Mouse (Mus musculus) R1 (cell line): Measurements from ENCODE around the gene Ddx3x.
"Not testable (repeated sequence)": the region's sequence is repeated elsewhere in the genome, so short reads cannot be mapped to it uniquely, and the experiment has no call there.

Experiments
- DNase-seq: peaks from one replicate; pipeline ENCODE4 v3.0.0-alpha.2; 2018; ENCODE audit warnings: low read depth, low spot score

Gene Ddx3x

GRCm38 (mm10) chrX:13280409-13281328 lies at the start of gene Ddx3x:
Gene Ddx3x (plus strand): TSS chrX:13280970.
- peak; percentile 87 for DNase-seq

GRCm38 (mm10) chrX:13231243-13231642 lies 49.5 kb upstream of the Ddx3x start:
- DNase-seq: peak; percentile 26

GRCm38 (mm10) chrX:13232834-13233233 lies 47.9 kb upstream of the Ddx3x start:
- not testable (repeated sequence) for DNase-seq

GRCm38 (mm10) chrX:13233631-13234030 lies 47.1 kb upstream of the Ddx3x start:
- DNase-seq: no peak

- DNase-seq: no peak
These were observed 46.1 kb upstream of the Ddx3x start for GRCm38 (mm10) chrX:13234709-13235108.

GRCm38 (mm10) chrX:13236100-13236568 lies 44.6 kb upstream of the Ddx3x start:
- DNase-seq: no peak

DNA sequence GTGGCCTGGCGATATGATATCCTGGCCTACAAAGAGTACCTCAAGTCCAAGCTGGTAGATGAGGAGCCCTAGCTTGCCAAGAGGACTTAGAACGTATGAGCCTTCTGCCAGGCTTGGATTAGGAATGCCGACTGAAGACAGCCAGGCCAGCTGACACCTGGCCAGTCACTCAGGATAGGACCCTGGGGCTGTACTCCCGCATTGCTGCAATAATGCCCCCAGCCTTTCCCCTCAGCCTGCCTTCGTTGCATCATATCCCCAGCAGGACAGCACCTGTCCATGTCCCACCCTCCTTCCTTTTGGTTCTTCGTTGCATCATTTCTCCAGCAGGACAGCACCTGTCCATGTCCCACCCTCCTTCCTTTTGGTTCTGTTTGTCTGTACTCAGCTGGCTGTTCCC lies 41.3 kb upstream of the Ddx3x start:
- DNase-seq: no peak

DNA sequence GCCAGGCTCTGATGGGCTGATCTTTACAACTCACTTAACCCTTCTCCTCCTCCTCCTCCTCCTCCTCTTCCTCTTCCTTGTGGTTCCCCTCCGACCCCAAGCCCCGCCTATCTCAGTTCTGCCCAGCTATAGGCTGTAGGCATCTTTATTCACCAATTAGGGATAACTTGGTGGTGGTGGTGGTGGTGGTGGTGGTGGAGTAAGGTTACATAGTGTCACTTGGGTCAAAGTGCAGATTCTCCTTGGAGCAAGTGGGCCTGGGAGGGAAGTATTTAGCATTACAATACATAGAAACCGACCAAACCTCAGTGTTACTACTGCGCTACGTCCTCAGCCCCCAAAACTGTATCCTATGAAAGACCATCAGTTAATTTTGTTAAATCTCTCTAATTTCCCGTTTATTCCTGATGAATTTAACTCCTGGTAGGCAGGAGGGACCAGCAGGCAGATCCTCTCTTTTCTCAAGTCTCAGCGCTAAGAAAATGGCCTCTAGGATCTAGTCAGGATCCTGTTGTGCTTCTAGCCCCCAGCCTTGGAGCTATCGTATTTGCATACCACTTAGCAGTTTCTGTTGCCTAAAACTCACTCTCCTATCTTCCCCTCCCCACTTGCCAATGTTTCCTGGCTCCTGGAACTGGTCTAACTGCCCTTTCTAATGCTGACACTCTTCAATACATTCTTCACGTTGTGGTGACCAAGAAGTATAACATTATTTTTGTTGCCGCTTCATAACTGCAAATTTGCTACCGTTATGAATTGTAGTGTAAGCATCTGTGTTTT lies 39.9 kb upstream of the Ddx3x start:
- peak; percentile 83 for DNase-seq

- DNase-seq: peak; percentile 39
These were observed 39.1 kb upstream of the Ddx3x start for GRCm38 (mm10) chrX:13241426-13242319.

DNA sequence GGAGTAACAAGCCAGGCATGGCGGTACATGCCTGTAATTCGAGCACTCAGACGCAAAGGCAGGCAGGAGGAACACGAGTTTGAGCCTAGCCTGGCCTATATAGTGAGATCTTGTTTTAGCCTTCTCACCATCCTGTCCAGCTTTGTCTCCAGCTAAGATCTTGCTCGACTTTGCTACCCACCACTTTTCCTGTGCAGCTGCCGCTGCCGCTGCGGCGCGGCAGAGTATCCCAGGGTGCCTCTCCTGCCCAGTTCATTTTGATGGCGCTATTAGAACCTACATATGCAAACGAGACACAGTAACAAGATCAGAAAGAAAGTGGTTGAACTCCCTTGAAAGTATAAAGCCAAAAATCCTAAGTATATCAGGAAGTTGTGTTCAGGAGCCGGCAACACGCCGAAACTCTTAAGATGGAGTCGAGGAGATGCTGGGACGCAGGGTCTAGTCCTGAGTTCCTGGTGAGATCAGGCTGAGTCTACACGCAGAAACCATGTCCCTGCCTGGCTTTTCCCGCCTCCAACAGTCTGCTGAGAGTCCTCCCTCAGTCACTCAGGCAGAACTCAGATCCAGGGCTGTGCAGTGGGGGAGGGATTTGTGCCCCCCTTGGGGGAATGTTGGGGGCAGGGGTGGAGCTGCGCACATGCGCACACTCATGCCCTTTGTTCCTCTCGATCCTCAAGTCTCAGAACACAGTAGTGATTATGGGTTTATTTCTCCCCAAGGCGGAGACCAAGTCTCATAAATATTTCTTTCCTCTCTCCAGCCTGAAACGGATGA lies 38.3 kb upstream of the Ddx3x start:
- peak; percentile 88 for DNase-seq

DNA sequence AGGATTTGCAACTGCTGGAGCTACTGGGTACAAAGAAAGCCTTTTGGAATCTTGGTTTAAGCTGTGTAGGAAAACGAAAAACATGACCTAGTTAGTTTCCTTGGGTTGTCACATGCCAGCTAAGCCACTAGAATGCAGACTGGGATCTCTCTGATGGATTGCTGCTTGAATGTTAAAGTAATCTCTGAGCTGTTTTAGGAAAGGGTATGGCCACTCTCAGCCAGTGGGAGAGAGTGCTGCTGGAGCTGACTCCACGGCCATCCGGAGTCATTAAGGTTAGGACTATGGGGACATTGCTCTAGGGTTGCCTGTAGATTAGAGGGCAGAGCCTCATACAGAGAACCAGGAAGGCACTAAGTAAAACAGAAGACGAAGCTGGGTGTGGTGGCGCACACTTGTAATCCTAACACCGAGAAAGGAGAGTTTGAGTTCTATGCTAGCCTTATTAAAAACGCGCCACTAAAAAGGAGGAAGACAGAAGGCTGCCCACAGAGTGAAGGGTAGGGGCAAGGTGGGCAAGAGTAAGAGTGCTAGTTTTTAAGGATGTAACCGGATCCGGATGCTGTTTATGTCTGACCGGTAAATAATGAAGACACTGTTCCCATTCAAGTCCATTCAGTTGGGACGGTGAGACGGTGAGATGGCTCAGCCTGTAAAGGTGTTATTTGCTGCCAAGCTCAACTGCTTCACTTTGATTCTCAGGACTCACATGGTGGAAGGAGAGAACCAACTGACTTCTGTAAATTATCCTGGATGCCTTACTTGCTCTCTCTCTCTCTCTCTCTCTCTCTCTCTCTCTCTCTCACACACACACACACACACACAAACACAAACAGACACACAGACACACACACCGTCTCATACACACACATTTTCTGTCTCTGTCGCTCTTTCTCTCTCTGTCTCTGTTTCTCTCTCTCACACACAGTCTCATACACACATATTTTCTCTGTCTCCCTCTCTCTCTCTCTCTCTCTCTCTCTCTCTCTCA lies 37.3 kb upstream of the Ddx3x start:
- peak; percentile 6 for DNase-seq

DNA sequence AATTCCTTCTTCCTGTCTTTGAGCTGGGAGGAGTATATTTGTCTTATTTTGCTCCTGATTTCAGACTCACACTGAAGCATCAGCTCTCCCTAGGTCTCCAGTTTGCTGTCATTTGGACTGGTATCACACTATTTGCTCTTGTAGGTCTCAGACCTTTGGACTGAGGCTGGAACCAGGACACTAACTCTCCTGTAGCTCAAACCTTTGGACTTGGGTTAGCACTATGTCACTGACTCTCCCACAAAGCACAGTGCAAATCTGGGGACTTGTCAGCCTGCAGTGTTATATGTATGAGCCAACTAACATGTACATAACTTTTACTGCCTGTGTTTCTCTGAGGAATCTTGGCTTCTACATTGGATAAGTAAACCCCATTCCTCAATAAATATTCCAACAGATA lies 36.2 kb upstream of the Ddx3x start:
- no peak for DNase-seq

- peak; percentile 56 for DNase-seq
These were observed 35.7 kb upstream of the Ddx3x start for GRCm38 (mm10) chrX:13245027-13245426.

DNA sequence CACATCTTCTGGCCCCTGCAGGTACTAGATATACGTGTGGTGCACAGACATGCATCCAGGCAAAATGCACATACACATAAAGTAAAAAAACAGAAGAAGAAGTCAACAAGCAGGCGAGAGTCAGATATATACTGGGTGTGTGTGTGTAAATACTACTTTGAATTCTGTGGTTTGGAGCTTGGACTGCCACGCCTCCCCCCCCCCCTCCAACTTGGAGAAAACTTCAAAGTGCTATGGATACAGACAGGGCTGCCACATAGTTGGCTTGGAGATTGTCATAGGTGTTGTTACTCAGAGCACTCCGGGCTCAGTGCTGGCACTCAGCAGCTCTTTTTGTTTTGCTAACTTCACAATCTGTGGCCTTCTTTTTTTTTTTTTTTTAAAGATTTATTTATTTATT lies 29.1 kb upstream of the Ddx3x start:
- no peak for DNase-seq

- no peak for DNase-seq
These were observed 26.5 kb upstream of the Ddx3x start for GRCm38 (mm10) chrX:13254273-13254672.

DNA sequence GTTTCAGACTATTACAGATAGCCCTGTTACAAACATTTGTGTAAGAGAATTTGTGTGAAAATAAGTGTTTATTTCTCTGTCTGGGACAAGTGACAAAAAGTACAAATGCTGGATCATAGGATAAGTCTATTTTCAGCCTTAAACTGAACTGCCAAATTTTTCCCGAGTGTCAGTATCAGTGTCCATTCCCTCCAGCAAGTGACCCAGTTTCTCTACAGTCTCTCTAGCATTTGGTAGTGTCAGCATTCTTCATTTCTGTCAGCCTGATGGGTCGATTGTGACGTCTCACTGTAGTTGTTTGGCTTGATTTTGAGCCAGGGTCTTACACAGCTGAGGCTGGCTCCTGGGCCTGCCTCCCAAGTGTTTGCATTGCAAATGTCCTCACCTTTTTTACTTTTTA lies 17.4 kb upstream of the Ddx3x start:
- DNase-seq: no peak

- DNase-seq: no peak
These were observed 5.1 kb upstream of the Ddx3x start for GRCm38 (mm10) chrX:13275519-13276137.

GRCm38 (mm10) chrX:13278996-13279395 lies 1.8 kb upstream of the Ddx3x start:
- DNase-seq: peak; percentile 61

DNA sequence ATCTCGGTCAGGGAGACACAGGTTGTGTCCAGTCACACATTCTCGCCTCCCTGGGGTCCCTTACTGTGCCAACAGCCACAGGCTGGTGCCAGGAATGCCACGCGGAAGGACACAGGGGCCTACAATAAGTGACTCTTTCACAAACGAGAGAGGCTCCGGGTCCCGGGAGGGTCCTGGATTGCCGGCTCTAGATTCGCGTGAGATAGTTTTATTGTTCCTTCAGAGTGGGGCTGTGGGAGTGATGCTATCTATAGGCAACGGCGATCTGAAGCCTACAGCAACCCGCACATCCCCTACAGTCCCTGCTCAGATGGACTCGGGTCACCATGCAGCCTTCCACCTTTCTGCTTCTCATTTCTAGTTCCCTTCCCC lies 747 bp upstream of the Ddx3x start:
- DNase-seq: no peak
